Mouse (Mus musculus): Measurements from ENCODE around the gene Gm13103. TPM values are rescaled to one million over a fixed set of nuclear protein-coding genes. Genes with fewer than 3 reads are reported as not detected.
"Not testable (repeated sequence)": the region's sequence is repeated elsewhere in the genome, so short reads cannot be mapped to it uniquely, and the experiment has no call there.

The Gm13103 gene
- not detected in 2 replicates for polyA plus RNA-seq (2014; fragmentation: Nextera tagmentation; extraction: Ambion mirVana)

DNA sequence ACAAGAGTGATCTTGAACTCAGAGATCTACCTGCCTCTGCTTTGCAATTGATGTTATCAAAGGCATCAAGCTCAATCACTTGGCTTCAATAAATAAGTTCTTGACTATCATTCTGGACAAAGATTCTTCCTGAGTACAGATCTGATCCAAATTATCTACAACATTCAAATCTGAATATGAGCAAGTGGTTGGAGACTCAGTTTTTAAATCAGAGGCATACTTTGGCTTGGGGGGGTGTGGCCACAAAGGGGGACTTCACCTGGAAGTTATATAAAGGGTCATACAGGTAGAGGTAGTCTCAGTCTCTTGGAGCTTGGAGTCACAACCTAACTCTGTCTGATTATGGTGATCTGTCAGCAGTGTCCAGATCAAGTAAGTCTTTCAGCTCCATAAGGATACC, at the start of gene Gm13103:
TSS of gene Gm13103 (plus strand) at position 301 of the 400 bp plus-strand sequence.
- H3K27ac ChIP-seq (ENCODE audit: low read depth); H3K4me3 ChIP-seq (ENCODE audit: low read depth, low read length); H3K9ac ChIP-seq; H3K4me1 ChIP-seq (ENCODE audit: insufficient read depth); H3K4me2 ChIP-seq; H3K36me3 ChIP-seq (ENCODE audit: insufficient read depth); H3K9me3 ChIP-seq (ENCODE audit: low read depth, low read length); H3K27me3 ChIP-seq (ENCODE audit: insufficient read depth, low read length); DNase-seq; ATAC-seq (ENCODE audit: insufficient read depth): not testable (repeated sequence)

DNA sequence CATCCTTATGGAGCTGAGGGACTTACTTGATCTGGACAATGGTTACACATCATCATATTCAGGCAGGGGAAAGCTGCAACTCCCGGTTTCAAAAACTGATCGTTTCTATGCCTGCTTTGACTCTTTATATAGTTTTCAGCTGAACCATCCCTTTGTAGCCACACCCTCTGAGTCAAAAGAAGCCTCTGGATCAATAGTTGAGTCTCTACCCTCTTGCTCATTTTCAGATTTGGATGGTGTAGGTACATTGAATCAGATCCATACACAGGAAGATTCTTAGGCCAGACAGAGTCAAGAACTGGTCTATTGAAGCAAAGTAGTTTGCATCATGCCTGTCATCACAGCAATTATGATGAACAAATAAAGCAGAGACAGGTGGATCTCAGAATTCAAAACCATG, 30.3 kb upstream of the Gm13103 start, which contains the start of gene Gm13084:
TSS of gene Gm13084 (minus strand) at position 101 of the 400 bp plus-strand sequence.
- ATAC-seq (ENCODE audit: insufficient read depth): no peak
- DNase-seq: no peak
- no peak within 1 kb of the TSS for H3K4me3 ChIP-seq (ENCODE audit: low read depth, low read length)
- no peaks in the 10 kb centered on the region for H3K27me3 ChIP-seq (ENCODE audit: insufficient read depth, low read length)
- WGBS: 76% methylated on average over 2 of the region's 2 CpGs
- no peak within 1 kb of the TSS for H3K27ac ChIP-seq (ENCODE audit: low read depth)
- no peak within 1 kb of the TSS for H3K4me2 ChIP-seq
- no peaks in the 10 kb centered on the region for H3K4me1 ChIP-seq (ENCODE audit: insufficient read depth)
- TF ChIP-seq CTCF (IDR thresholded peaks at IDR 0.05; ENCODE audit: low read depth): no peak
- H3K9ac ChIP-seq: no peak within 1 kb of the TSS
- H3K36me3 ChIP-seq (ENCODE audit: insufficient read depth): no peaks in the 10 kb centered on the region
- H3K9me3 ChIP-seq (ENCODE audit: low read depth, low read length): no peaks in the 10 kb centered on the region; the same call in 1 of the 2 replicates

DNA sequence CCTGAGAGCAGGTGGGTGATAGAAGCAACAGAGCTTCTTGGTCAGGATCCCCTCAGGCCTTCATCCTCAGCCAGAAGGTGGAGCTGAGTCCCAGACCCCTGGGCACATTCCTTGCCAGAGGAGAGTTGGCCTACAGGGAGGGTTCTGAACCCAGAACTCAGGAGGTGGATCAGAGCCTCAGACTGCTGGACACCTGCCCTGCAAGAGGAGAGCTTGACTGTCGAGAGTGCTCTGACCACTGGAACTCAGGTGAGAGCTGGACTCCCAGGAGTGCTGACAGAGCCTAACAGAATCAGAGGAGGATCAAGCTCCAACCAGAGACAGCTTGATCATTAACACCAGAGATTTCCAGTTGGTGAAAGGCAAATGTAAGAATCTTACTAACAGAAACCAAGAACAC, 36.1 kb downstream of the Gm13103 start:
- not testable (repeated sequence) for H3K27me3 ChIP-seq (ENCODE audit: insufficient read depth, low read length); H3K4me2 ChIP-seq; ATAC-seq (ENCODE audit: insufficient read depth); H3K4me1 ChIP-seq (ENCODE audit: insufficient read depth); H3K9ac ChIP-seq; H3K4me3 ChIP-seq (ENCODE audit: low read depth, low read length); H3K36me3 ChIP-seq (ENCODE audit: insufficient read depth); H3K9me3 ChIP-seq (ENCODE audit: low read depth, low read length); H3K27ac ChIP-seq (ENCODE audit: low read depth); DNase-seq
- 65% methylated on average over 1 of the region's 1 CpGs for WGBS

- not testable (repeated sequence) for H3K4me2 ChIP-seq; ATAC-seq (ENCODE audit: insufficient read depth); DNase-seq; H3K4me3 ChIP-seq (ENCODE audit: low read depth, low read length); H3K27ac ChIP-seq (ENCODE audit: low read depth); H3K9ac ChIP-seq; H3K27me3 ChIP-seq (ENCODE audit: insufficient read depth, low read length); H3K4me1 ChIP-seq (ENCODE audit: insufficient read depth); H3K36me3 ChIP-seq (ENCODE audit: insufficient read depth); H3K9me3 ChIP-seq (ENCODE audit: low read depth, low read length)
- 81% methylated on average over 3 of the region's 3 CpGs for WGBS
Measured at GRCm38 (mm10) chr4:143894406-143894805, 48.1 kb downstream of the Gm13103 start.

GRCm38 (mm10) chr4:143900280-143900679, 54.0 kb downstream of the Gm13103 start, which contains the start of gene Pramef6:
TSS of gene Pramef6 (minus strand) at chr4:143900380.
- not testable (repeated sequence) for H3K27me3 ChIP-seq (ENCODE audit: insufficient read depth, low read length); DNase-seq; H3K4me2 ChIP-seq; H3K4me3 ChIP-seq (ENCODE audit: low read depth, low read length); H3K9me3 ChIP-seq (ENCODE audit: low read depth, low read length); H3K4me1 ChIP-seq (ENCODE audit: insufficient read depth); H3K9ac ChIP-seq; H3K36me3 ChIP-seq (ENCODE audit: insufficient read depth); ATAC-seq (ENCODE audit: insufficient read depth); H3K27ac ChIP-seq (ENCODE audit: low read depth)
- 73% methylated on average over 1 of the region's 1 CpGs for WGBS

Other genes with a start within 250 kb of the Gm13103 start
- not detected in 2 replicates for gene Gm13083, start 231.5 kb upstream of the Gm13103 start, polyA plus RNA-seq (2014; fragmentation: Nextera tagmentation; extraction: Ambion mirVana)
- gene Gm13088, start 189.3 kb upstream of the Gm13103 start, polyA plus RNA-seq (2014; fragmentation: Nextera tagmentation; extraction: Ambion mirVana): not detected in 2 replicates
- not detected in 2 replicates for gene Gm13089, start 143.8 kb upstream of the Gm13103 start, polyA plus RNA-seq (2014; fragmentation: Nextera tagmentation; extraction: Ambion mirVana)
- not detected in 2 replicates for gene Gm13078, start 127.0 kb upstream of the Gm13103 start, polyA plus RNA-seq (2014; fragmentation: Nextera tagmentation; extraction: Ambion mirVana)
- gene Gm13023, start 57.1 kb upstream of the Gm13103 start, polyA plus RNA-seq (2014; fragmentation: Nextera tagmentation; extraction: Ambion mirVana): not detected in 2 replicates
- gene Gm13084, start 30.4 kb upstream of the Gm13103 start, polyA plus RNA-seq (2014; fragmentation: Nextera tagmentation; extraction: Ambion mirVana): not detected in 2 replicates
- gene Pramef6, start 53.9 kb downstream of the Gm13103 start, polyA plus RNA-seq (2014; fragmentation: Nextera tagmentation; extraction: Ambion mirVana): not detected in 2 replicates
- gene Pramef25, start 104.5 kb downstream of the Gm13103 start, polyA plus RNA-seq (2014; fragmentation: Nextera tagmentation; extraction: Ambion mirVana): not detected in 2 replicates
- gene Gm13101, start 120.5 kb downstream of the Gm13103 start, polyA plus RNA-seq (2014; fragmentation: Nextera tagmentation; extraction: Ambion mirVana): not detected in 2 replicates
- not detected in 2 replicates for gene Pramef17, start 147.9 kb downstream of the Gm13103 start, polyA plus RNA-seq (2014; fragmentation: Nextera tagmentation; extraction: Ambion mirVana)
- gene Pramel4, start 212.6 kb downstream of the Gm13103 start, polyA plus RNA-seq (2014; fragmentation: Nextera tagmentation; extraction: Ambion mirVana): not detected in 2 replicates

Data from lung, embryonic 14.5 days (tissue).